Mouse (Mus musculus): ENCODE data around the gene Npvf.

Gene Npvf

GRCm38 (mm10) chr6:50654356-50654755 lies at the start of gene Npvf:
TSS of gene Npvf (minus strand) at chr6:50654439.
- no peak for DNase-seq (ENCODE audit: low spot score in 2 of 2)

DNA sequence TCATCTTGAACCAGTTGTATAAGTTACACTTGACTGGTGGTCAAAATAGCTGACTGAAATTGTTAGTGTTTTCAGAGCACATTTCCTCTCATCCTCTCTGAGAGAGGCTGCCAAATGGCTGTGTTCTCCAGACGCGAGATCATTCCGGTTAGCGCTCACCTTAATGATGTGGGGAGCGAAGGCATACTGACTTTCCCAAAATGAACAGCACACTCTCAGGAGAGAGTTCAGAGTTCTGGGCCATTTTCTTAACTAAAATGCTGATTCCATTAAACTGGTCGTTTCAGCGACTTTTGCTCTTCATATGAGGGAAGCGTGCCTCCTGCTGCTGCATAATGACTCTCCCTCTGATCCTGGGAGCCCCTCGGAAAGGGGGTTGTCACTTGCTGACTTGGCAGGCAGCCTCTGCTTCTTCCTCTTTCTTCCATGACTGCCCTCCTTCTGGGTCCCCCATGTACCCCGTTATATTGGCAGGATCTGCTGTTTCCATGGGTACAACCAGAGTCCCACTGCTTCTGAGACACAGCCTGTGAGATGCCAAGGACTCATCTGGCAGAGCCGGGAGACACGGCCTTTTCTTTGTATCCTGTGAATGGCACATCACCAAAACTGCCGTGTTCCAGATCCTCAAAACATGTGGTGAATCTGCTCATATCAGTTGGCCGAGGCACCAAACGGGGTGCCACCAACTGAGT lies 35.0 kb upstream of the Npvf start:
- DNase-seq (ENCODE audit: low spot score in 2 of 2), result no peak

GRCm38 (mm10) chr6:50684646-50685415 lies 30.6 kb upstream of the Npvf start:
- DNase-seq (ENCODE audit: low spot score in 2 of 2), result no peak

DNA sequence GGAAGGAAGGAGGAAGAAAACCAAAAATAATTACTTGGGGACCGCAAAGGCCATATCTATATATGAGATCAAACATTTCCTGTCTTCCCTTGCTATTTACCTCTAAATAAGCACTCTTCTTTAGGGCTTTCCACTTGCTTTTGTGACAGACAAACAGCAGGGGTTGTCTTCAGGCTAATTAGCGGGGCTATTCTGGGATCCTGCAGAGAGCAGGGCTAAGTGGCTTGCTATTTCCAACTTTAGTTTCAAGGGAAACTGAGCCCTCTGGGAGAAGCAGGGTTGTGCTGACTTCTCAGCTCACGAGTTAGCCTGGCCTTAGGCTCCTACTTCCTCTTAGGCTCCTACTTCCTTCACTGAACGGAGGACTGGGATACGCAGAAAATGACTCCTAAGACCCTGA lies 27.3 kb upstream of the Npvf start:
- DNase-seq (ENCODE audit: low spot score in 2 of 2), result no peak

- DNase-seq (ENCODE audit: low spot score in 2 of 2), result no peak
These were observed 26.3 kb upstream of the Npvf start for GRCm38 (mm10) chr6:50680224-50681215.

DNA sequence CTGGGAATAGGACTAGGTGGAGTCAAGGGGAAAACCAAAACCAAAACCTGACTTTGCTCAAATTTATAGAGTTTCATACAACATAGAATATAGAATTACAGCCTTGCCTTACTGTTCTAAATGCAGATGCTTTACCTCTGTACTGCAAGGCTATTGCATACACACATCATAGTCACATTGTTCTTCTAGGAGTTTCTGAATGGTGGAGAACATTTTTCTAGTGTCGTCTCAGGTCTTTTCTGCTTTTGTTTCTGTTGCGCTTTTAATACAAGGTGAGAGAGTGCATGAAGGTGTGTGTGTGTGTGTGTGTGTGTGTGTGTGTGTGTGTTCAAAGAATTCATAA lies 25.2 kb upstream of the Npvf start:
- DNase-seq (ENCODE audit: low spot score in 2 of 2), result no peak

- DNase-seq (ENCODE audit: low spot score in 2 of 2), result peak; percentile 17 to 31
These were observed 24.7 kb upstream of the Npvf start for GRCm38 (mm10) chr6:50678826-50679485.

GRCm38 (mm10) chr6:50671191-50671590 lies 17.0 kb upstream of the Npvf start:
- no peak for DNase-seq (ENCODE audit: low spot score in 2 of 2)

DNA sequence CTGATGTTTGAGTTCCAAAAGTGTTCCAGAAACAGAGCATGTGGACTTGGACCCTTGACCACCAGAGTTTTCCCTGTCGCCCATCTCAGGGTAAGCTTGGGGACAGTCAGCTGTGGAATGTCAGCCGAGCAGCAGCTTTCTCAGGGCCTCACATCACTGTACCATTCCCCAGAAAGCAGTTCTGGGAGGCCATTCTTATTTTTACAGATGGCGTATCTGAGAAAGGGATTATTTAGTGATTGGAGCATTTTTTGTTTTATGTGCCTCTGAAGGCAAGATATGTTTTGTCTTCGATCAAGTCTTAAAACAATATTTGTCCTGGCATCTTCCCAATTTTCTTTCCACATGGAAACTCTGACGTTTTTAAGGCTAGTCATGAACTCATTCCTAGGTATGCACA lies 12.7 kb upstream of the Npvf start:
- no peak for DNase-seq (ENCODE audit: low spot score in 2 of 2)

GRCm38 (mm10) chr6:50665020-50665419 lies 10.8 kb upstream of the Npvf start:
- DNase-seq (ENCODE audit: low spot score in 2 of 2), result no peak

GRCm38 (mm10) chr6:50664193-50664592 lies 10.0 kb upstream of the Npvf start:
- no peak for DNase-seq (ENCODE audit: low spot score in 2 of 2)

DNA sequence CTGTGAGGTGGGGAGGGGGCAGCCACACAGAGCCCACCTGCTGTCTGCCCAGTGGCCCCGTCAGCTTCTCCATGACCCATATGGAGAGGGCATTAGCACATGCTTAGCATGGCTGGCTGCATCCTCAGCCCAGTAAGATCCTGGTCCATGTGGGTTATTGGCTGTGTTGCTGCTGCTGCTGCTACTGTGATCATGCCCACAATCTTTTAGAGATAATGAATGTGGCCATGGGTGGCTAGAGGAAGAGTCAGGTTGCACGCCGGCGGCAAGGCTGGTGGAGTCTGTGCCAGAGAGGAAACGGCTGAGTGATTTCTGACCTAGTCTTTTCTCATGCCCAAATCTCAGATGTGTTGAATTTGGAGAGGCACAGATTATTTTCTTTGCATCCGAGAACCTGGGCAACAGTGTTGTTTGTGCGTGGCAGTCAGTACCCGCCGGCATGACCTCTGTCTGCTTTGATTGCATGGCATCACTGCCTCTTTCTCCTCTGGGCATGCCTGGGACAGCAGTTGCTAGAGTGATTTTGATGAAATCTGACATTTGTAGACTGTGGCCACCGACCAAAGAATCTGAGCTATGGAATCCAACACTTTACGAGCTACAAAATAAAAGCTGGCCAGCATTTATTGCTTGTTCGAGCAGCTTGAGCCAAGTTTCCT lies 8.8 kb upstream of the Npvf start:
- DNase-seq (ENCODE audit: low spot score in 2 of 2), result no peak

GRCm38 (mm10) chr6:50661729-50662128 lies 7.5 kb upstream of the Npvf start:
- no peak for DNase-seq (ENCODE audit: low spot score in 2 of 2)

DNA sequence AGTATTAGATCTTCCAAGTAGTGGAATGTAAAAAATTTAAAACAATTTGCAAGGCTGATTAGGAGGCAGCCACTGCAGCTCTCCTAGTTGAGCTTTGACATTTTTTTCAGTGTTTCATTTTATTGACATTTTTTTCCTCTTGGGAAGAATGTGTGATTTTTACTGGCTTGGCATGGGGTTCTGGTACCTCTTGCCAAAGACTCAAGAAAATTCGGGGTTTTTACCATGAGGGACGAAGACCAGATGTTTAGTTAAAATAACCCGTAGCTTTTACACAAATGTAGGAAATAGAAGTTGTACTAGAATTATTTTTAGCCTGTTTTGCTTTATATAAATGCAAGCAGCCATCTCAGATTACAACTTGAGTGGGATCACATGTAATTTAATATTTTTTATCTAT lies 4.2 kb upstream of the Npvf start:
- no peak for DNase-seq (ENCODE audit: low spot score in 2 of 2)

- no peak for DNase-seq (ENCODE audit: low spot score in 2 of 2)
These were observed 3.8 kb upstream of the Npvf start for GRCm38 (mm10) chr6:50658018-50658417.

DNA sequence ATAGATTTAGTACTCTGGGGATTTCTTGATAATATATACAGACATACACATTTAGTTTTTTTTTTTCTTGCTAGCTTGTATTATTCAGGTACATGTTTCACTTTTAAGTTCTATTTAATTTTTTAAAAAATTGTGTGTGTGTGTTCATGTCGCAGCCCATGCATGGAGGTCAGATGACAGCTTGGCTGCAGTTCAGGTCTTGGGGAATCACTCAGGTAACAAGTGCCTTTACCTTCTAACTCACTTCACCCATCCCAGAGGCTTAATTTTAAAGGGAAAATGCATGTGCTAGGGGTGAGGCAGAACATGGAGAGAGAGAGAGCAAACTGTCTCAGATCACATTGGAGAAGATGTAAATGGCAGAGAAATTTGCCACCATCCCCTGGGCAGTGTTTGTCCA lies 2.2 kb upstream of the Npvf start:
- no peak for DNase-seq (ENCODE audit: low spot score in 2 of 2)

DNA sequence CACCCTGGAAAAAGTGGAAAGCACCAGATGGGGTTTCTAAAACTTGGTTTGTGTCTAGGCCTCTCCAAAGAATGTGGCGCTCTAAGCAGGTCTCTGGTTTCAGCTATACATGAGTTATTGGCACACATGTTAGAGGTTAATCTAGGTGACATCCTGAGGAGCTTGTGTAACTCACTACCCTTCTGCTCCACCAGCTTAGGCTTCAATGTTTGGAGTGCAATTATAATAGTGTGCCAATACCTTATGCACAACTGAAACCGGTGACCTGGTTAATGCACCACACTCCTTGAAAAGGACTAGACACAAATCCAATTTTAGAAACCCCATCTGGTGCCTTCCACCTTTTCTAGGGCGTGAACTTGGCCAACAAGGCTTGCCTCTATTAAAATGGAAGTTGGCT lies 1.7 kb upstream of the Npvf start:
- no peak for DNase-seq (ENCODE audit: low spot score in 2 of 2)

DNA sequence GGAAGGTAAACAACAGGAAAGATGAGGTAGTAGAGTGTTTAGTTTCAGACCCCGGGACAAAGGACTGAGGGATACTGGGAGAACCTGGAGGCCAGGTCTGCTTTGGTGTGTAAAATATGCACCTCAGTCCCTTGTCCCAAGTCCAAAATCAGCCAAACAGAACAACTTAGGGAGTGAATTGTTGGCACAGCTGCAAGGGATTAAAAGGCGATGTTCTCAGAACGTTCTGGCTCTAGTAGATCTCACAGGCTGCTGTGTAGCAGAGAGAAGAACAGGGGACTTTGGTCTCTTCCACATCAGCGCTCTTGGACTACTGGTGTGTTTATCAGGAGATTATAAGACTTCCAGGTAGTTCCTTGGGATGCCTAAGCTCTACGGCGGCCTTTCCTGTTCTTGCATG lies 6.6 kb downstream of the Npvf start:
- DNase-seq (ENCODE audit: low spot score in 2 of 2), result no peak

DNA sequence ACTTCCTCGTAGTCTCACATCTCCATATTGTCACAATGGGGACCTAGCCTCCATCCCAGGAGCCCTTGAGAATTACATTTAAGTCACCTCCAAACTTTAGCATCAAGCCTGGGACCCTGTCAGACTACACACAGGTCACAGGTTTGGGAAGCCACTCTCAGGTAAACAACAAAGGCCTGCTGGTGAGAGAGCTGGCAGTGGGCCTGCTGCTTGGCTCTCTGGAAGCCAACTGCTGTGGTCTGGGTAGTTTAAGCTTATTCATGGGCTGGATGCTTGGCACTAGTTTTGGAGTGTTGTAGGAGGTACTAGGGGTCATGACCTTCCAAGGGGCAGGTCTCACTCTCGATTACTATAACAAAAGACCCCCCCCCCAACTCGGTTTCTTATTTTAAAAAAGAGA lies 7.6 kb downstream of the Npvf start:
- no peak for DNase-seq (ENCODE audit: low spot score in 2 of 2)

DNA sequence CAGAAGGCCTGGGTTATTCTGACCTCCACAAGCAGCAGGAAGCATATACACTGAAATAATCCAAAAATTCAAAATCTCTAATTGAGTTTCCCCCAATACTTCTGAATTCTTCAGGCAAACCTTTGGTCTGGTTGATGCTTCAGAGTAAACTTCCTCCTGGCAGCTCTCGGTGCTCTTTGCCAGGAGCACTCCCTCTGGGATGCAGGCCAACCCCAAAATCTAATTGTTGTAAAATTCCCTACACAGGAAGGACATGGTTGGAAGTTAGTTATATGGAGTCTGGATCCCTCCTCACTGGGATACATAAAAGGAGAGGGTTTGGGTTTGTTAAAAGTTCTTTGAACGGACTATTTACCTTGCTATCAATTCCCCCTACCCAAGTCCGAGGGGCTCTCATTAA lies 9.5 kb downstream of the Npvf start:
- DNase-seq (ENCODE audit: low spot score in 2 of 2), result no peak

DNA sequence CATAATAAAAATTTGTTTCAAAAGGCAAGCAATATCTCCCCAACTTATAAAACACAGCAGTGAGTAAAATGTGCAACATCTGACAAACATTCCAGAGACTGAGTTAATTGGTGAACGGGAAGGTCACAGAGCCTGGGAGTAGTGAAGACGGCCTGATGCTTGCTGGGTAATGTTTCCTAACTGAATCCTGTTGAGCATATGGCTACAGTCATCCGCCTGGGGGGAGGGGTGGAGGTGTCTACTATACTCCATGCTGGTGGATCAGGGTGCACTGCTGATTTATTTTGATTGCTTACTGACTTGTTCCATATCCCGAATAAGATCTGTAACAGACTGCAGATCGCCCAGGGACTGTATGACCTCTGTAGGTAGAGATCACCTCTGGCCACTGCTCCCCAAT lies 12.3 kb downstream of the Npvf start:
- no peak for DNase-seq (ENCODE audit: low spot score in 2 of 2)

All from spleen, postnatal 36 days (tissue).